Mouse (Mus musculus) hindbrain, embryonic 15.5 days (tissue): ENCODE results near the gene Ube2m. TPM values are rescaled to one million over a fixed set of nuclear protein-coding genes. Genes with fewer than 3 reads are reported as not detected.
"Not testable (repeated sequence)": the region's sequence is repeated elsewhere in the genome, so short reads cannot be mapped to it uniquely, and the experiment has no call there.

Experiments used
- ATAC-seq: fragments of 200-750 bp; cut with Nextera tagmentation; 2 replicates; pipeline ENCODE4 v1.8.0; 2017; ENCODE audit warnings: low read depth, moderate number of reproducible peaks, moderate TSS enrichment; ENCODE audit not compliant: low FRiP score
- H3K27ac ChIP-seq: fragments of 300-500 bp; sonication (generic); replicated peaks from 2 replicates; pipeline ENCODE4 v1.5.1; 2015; ENCODE audit warnings: mild to moderate bottlenecking, inconsistent platforms
- H3K27me3 ChIP-seq: fragments of 300-500 bp; sonication (generic); 2 replicates; pipeline ENCODE4 v1.6.1; 2015; ENCODE audit warnings: control low read depth, inconsistent platforms
- H3K36me3 ChIP-seq: fragments of 300-500 bp; sonication (generic); 2 replicates; pipeline ENCODE4 v1.6.1; 2015; ENCODE audit warnings: control low read depth, inconsistent platforms
- H3K4me1 ChIP-seq: fragments of 300-500 bp; sonication (generic); replicated peaks from 2 replicates; pipeline ENCODE4 v1.6.1; 2015; ENCODE audit warnings: control low read depth, inconsistent platforms
- H3K4me2 ChIP-seq: fragments of 300-500 bp; sonication (generic); 2 replicates; pipeline ENCODE4 v1.6.1; 2015; ENCODE audit warnings: moderate library complexity, mild to moderate bottlenecking, inconsistent platforms
- H3K4me3 ChIP-seq: fragments of 300-500 bp; sonication (generic); 2 replicates; pipeline ENCODE4 v1.5.1; 2015; ENCODE audit warnings: mild to moderate bottlenecking, inconsistent platforms
- H3K9ac ChIP-seq: fragments of 300-500 bp; sonication (generic); 2 replicates; pipeline ENCODE4 v1.6.1; 2015; ENCODE audit warnings: inconsistent platforms
- H3K9me3 ChIP-seq: fragments of 300-500 bp; sonication (generic); 2 replicates; pipeline ENCODE4 v1.6.1; 2016; ENCODE audit warnings: control low read depth, inconsistent platforms
- WGBS: fragments of 180-500 bp; shearing (Covaris S2); methylation state at CpG from one replicate; pipeline ENCODE4 v1.1.7; 2015; 5-methylcytosine and 5-hydroxymethylcytosine counted together
- polyA plus RNA-seq: library from polyadenylated mRNA; unstranded; fragments of >200 nt; fragmentation: Nextera tagmentation; extraction: Ambion mirVana; gene quantifications from 2 replicates; pipeline ENCODE4 v1.2.1, GENCODE M21; 2015

Gene Ube2m
- polyA plus RNA-seq: 162 and 163 TPM in 2 replicates

- peaks cover 16% of the 10 kb centered on the region for H3K36me3 ChIP-seq
Measured at GRCm38 (mm10) chr7:13037901-13038555, at the start of gene Ube2m. Gene Ube2m, minus strand, starts transcription at chr7:13038275.

GRCm38 (mm10) chr7:13072293-13072692 is 34.2 kb upstream of the Ube2m start:
- 69% methylated on average over 5 of the region's 5 CpGs for WGBS
- Histone ChIP-seq H3K4me1 (no peaks in the 10 kb centered on the region), H3K9ac (no peak overlapping the region), H3K36me3 (no peaks in the 10 kb centered on the region), H3K27ac (no peak overlapping the region), H3K9me3 (no peaks in the 10 kb centered on the region), H3K27me3 (no peaks in the 10 kb centered on the region), H3K4me3 (no peak overlapping the region), H3K4me2 (no peak overlapping the region)
- ATAC-seq: no peak

More at GRCm38 (mm10) chr7:13037901-13038555, at the start of gene Ube2m:
- Histone ChIP-seq H3K9me3 (no peaks in the 10 kb centered on the region), H3K27me3 (peaks cover 21% of the 10 kb centered on the region), H3K4me2 (peak within 1 kb of the TSS; percentile 71), H3K9ac (peak within 1 kb of the TSS; percentile 94), H3K4me3 (peak within 1 kb of the TSS; percentile 92), H3K4me1 (peaks cover 47% of the 10 kb centered on the region), H3K27ac (peak within 1 kb of the TSS; percentile 99)
- WGBS: under 1% methylated on average over 63 of the region's 65 CpGs
- peak; percentile 89 for ATAC-seq

- not testable (repeated sequence) for H3K4me3 ChIP-seq, H3K9ac ChIP-seq, H3K4me2 ChIP-seq, H3K4me1 ChIP-seq, H3K9me3 ChIP-seq, H3K27me3 ChIP-seq, H3K27ac ChIP-seq, H3K36me3 ChIP-seq, ATAC-seq
- 61% methylated on average over 2 of the region's 2 CpGs for WGBS
Measured at GRCm38 (mm10) chr7:13063399-13063798, 25.3 kb upstream of the Ube2m start.

- H3K27ac ChIP-seq: no peak overlapping the region
- no peaks in the 10 kb centered on the region for H3K9me3 ChIP-seq
- no peaks in the 10 kb centered on the region; the same call in 1 of the 2 replicates for H3K4me1 ChIP-seq
- 88% methylated on average over 9 of the region's 9 CpGs for WGBS
- H3K27me3 ChIP-seq: no peaks in the 10 kb centered on the region
- H3K9ac ChIP-seq: no peak overlapping the region
- no peak overlapping the region for H3K4me3 ChIP-seq
- H3K36me3 ChIP-seq: no peaks in the 10 kb centered on the region
- H3K4me2 ChIP-seq: no peak overlapping the region
- ATAC-seq: no peak
Measured at GRCm38 (mm10) chr7:13059536-13059935, 21.5 kb upstream of the Ube2m start.

GRCm38 (mm10) chr7:13056913-13057700 is 19.0 kb upstream of the Ube2m start:
- no peak overlapping the region for H3K4me2 ChIP-seq
- H3K4me3 ChIP-seq: no peak overlapping the region
- H3K4me1 ChIP-seq: peaks cover 7% of the 10 kb centered on the region; the same call in 1 of the 2 replicates
- H3K27ac ChIP-seq: no peak overlapping the region
- no peaks in the 10 kb centered on the region for H3K9me3 ChIP-seq
- H3K9ac ChIP-seq: no peak overlapping the region
- H3K27me3 ChIP-seq: no peaks in the 10 kb centered on the region
- no peaks in the 10 kb centered on the region for H3K36me3 ChIP-seq
- 59% methylated on average over 8 of the region's 8 CpGs for WGBS
- ATAC-seq: no peak

- peak; percentile 96 for ATAC-seq
- Histone ChIP-seq H3K9me3 (no peaks in the 10 kb centered on the region), H3K4me2 (peak within 1 kb of the TSS; percentile 54), H3K4me1 (peaks cover 7% of the 10 kb centered on the region; the same call in 1 of the 2 replicates), H3K27me3 (no peaks in the 10 kb centered on the region), H3K27ac (peak within 1 kb of the TSS; percentile 96), H3K4me3 (peak within 1 kb of the TSS; percentile 69), H3K9ac (peak within 1 kb of the TSS; percentile 54), H3K36me3 (no peaks in the 10 kb centered on the region)
- whole genome bisulfite sequencing: 0% methylated on average over 41 of the region's 41 CpGs
Measured at GRCm38 (mm10) chr7:13054287-13055010, 16.4 kb upstream of the Ube2m start, which contains the start of gene Mzf1. Gene Mzf1, minus strand, starts transcription at chr7:13054764.

GRCm38 (mm10) chr7:13053961-13054286 is 15.8 kb upstream of the Ube2m start:
- Histone ChIP-seq H3K4me1 (peaks cover 7% of the 10 kb centered on the region; the same call in 1 of the 2 replicates), H3K36me3 (no peaks in the 10 kb centered on the region), H3K27ac (peak overlapping the region; percentile 96), H3K4me3 (peak overlapping the region; percentile 69), H3K4me2 (peak overlapping the region; percentile 54), H3K9me3 (no peaks in the 10 kb centered on the region), H3K27me3 (no peaks in the 10 kb centered on the region), H3K9ac (peak overlapping the region; percentile 54)
- WGBS: 3% methylated on average over 15 of the region's 15 CpGs
- ATAC-seq: no peak

GRCm38 (mm10) chr7:13053501-13053900 is 15.4 kb upstream of the Ube2m start:
- Histone ChIP-seq H3K9ac (peak overlapping the region; percentile 54; the same call in 1 of the 2 replicates), H3K27ac (0 out of 2 replicates have a peak overlapping the region, but pooled peaks have one; percentile 96), H3K4me2 (peak overlapping the region; percentile 54), H3K27me3 (no peaks in the 10 kb centered on the region), H3K9me3 (no peaks in the 10 kb centered on the region), H3K36me3 (no peaks in the 10 kb centered on the region), H3K4me1 (peaks cover 7% of the 10 kb centered on the region; the same call in 1 of the 2 replicates), H3K4me3 (peak overlapping the region; percentile 69)
- no peak for ATAC-seq
- WGBS: 93% methylated on average over 2 of the region's 2 CpGs

GRCm38 (mm10) chr7:13053001-13053400 is 14.9 kb upstream of the Ube2m start:
- Histone ChIP-seq H3K4me3 (no peak overlapping the region), H3K4me1 (peaks cover 7% of the 10 kb centered on the region; the same call in 1 of the 2 replicates), H3K27me3 (no peaks in the 10 kb centered on the region), H3K9ac (no peak overlapping the region), H3K36me3 (no peaks in the 10 kb centered on the region), H3K4me2 (no peak overlapping the region), H3K9me3 (no peaks in the 10 kb centered on the region), H3K27ac (no peak overlapping the region)
- no peak for ATAC-seq
- 91% methylated on average over 13 of the region's 13 CpGs for WGBS

- ATAC-seq: no peak
Measured at GRCm38 (mm10) chr7:13046084-13046483, 8.0 kb upstream of the Ube2m start.

GRCm38 (mm10) chr7:13044254-13044625 is 6.2 kb upstream of the Ube2m start:
- peak overlapping the region; percentile 92 for H3K4me2 ChIP-seq
- H3K36me3 ChIP-seq: no peaks in the 10 kb centered on the region
- WGBS: 3% methylated on average over 23 of the region's 23 CpGs
- peak overlapping the region; percentile 71 for H3K27ac ChIP-seq
- peak overlapping the region; percentile 65 for H3K9ac ChIP-seq
- peak overlapping the region; percentile 52 for H3K4me3 ChIP-seq
- peaks cover 22% of the 10 kb centered on the region for H3K4me1 ChIP-seq
- H3K27me3 ChIP-seq: peaks cover 37% of the 10 kb centered on the region
- H3K9me3 ChIP-seq: no peaks in the 10 kb centered on the region
- ATAC-seq: peak; percentile 32; the same call in 1 of the 2 replicates

More at GRCm38 (mm10) chr7:13046084-13046483, 8.0 kb upstream of the Ube2m start:
- H3K4me3 ChIP-seq: no peak overlapping the region
- no peak overlapping the region for H3K27ac ChIP-seq
- H3K4me1 ChIP-seq: peaks cover 20% of the 10 kb centered on the region
- H3K9me3 ChIP-seq: no peaks in the 10 kb centered on the region
- H3K4me2 ChIP-seq: no peak overlapping the region
- H3K27me3 ChIP-seq: peaks cover 34% of the 10 kb centered on the region
- no peaks in the 10 kb centered on the region for H3K36me3 ChIP-seq
- WGBS: 2% methylated on average over 2 of the region's 2 CpGs
- no peak overlapping the region for H3K9ac ChIP-seq
